Mouse (Mus musculus): ENCODE data around the gene Dusp14. TPM values are rescaled to one million over a fixed set of nuclear protein-coding genes. Genes with fewer than 3 reads are reported as not detected.

The Dusp14 gene
- polyA plus RNA-seq, 1 experiment from 2014 or later, result 11.8 TPM

DNA sequence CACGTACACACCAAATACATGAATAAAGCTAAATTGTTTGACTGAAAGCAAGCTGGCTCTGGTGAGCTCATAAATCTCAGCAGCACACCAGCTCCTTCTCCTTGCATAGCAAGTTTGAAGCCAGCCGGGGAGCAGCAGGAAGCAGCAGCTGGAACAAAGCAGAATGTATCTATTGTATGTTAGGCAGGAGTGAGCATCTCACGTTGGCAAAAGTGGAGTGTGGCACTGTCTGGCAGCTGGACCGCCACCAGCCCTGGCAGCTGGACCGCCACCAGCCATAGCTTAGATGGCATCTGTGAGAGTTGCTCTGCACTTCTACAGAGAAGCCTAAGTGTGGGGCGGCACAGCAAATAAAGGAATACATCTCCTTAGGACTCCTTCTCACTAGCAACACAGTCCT lies 65.1 kb downstream of the Dusp14 start:
- no peaks in the 10 kb centered on the region for H3K27me3 ChIP-seq
- ATAC-seq (ENCODE audit: low FRiP score), result no peak
- WGBS, result 85% methylated on average over 6 of the region's 6 CpGs
- H3K9me3 ChIP-seq (replicated peaks), result no peaks in the 10 kb centered on the region
- H3K4me2 ChIP-seq (replicated peaks), result no peak overlapping the region
- H3K36me3 ChIP-seq, result peaks cover 82% of the 10 kb centered on the region
- H3K4me3 ChIP-seq, result no peak overlapping the region
- H3K4me1 ChIP-seq, result no peaks in the 10 kb centered on the region
- H3K27ac ChIP-seq, result no peak overlapping the region
- H3K9ac ChIP-seq, result no peak overlapping the region

DNA sequence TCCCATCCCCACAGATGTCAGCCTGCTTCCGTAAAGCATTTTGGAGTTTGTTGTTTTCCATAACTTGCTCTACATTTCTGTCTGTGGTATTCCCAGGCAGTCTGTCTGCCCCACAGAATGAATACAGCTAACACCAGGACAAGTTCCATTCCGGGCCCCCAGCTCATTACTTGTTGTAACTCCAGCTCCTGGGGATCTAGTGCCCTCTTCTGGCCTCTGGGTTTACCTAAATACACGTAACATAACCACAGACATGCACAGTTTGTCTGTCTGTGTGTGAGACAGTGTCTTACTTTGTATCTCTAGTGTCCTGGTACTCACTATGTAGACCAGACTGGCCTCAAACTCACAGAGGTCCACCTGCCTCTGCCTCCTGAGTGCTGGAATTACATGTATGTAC lies 67.8 kb downstream of the Dusp14 start:
- ATAC-seq (ENCODE audit: low FRiP score), result no peak
- H3K4me1 ChIP-seq, result no peaks in the 10 kb centered on the region
- no peak overlapping the region for H3K9ac ChIP-seq
- 89% methylated on average over 3 of the region's 3 CpGs for WGBS
- H3K9me3 ChIP-seq (replicated peaks), result no peaks in the 10 kb centered on the region
- H3K27me3 ChIP-seq, result no peaks in the 10 kb centered on the region
- peaks cover 94% of the 10 kb centered on the region for H3K36me3 ChIP-seq
- H3K4me2 ChIP-seq (replicated peaks), result no peak overlapping the region
- H3K4me3 ChIP-seq, result no peak overlapping the region
- no peak overlapping the region for H3K27ac ChIP-seq

GRCm38 (mm10) chr11:83999411-83999915 lies 69.6 kb downstream of the Dusp14 start:
- no peak overlapping the region for H3K27ac ChIP-seq
- H3K9ac ChIP-seq, result no peak overlapping the region
- no peaks in the 10 kb centered on the region for H3K4me1 ChIP-seq
- H3K9me3 ChIP-seq (replicated peaks), result no peaks in the 10 kb centered on the region
- no peak overlapping the region for H3K4me3 ChIP-seq
- 89% methylated on average over 4 of the region's 4 CpGs for WGBS
- H3K4me2 ChIP-seq (replicated peaks), result no peak overlapping the region
- peaks cover 94% of the 10 kb centered on the region for H3K36me3 ChIP-seq
- H3K27me3 ChIP-seq, result no peaks in the 10 kb centered on the region
- no peak for ATAC-seq (ENCODE audit: low FRiP score)

GRCm38 (mm10) chr11:83998993-83999392 lies 70.1 kb downstream of the Dusp14 start:
- H3K4me2 ChIP-seq (replicated peaks), result no peak overlapping the region
- H3K27ac ChIP-seq, result 0 out of 2 replicates have a peak overlapping the region, but pooled peaks have one; percentile 12
- H3K9ac ChIP-seq, result no peak overlapping the region
- ATAC-seq (ENCODE audit: low FRiP score), result no peak
- WGBS, result 83% methylated on average over 3 of the region's 3 CpGs
- H3K4me1 ChIP-seq, result no peaks in the 10 kb centered on the region
- H3K36me3 ChIP-seq, result peaks cover 94% of the 10 kb centered on the region
- no peak overlapping the region for H3K4me3 ChIP-seq
- H3K9me3 ChIP-seq (replicated peaks), result no peaks in the 10 kb centered on the region
- no peaks in the 10 kb centered on the region for H3K27me3 ChIP-seq

Other genes starting within 250 kb of the Dusp14 start
- 0.09 TPM in 1 of 2 replicates, not detected in the other for gene Hnf1b, start 219.2 kb downstream of the Dusp14 start, polyA plus RNA-seq (2016; fragmentation: Nextera tagmentation; extraction: Ambion mirVana)
- 33.8 and 34.0 TPM in 2 replicates for gene Ddx52, start 127.2 kb downstream of the Dusp14 start, polyA plus RNA-seq (2016; fragmentation: Nextera tagmentation; extraction: Ambion mirVana)
- 29.2 and 31.1 TPM in 2 replicates for gene Synrg, start 104.8 kb downstream of the Dusp14 start, polyA plus RNA-seq (2016; fragmentation: Nextera tagmentation; extraction: Ambion mirVana)
- gene Tada2a, start 60.3 kb upstream of the Dusp14 start, polyA plus RNA-seq (2016; fragmentation: Nextera tagmentation; extraction: Ambion mirVana), result 32.7 and 33.3 TPM in 2 replicates
- 31.6 and 43.3 TPM in 2 replicates for gene Acaca, start 60.4 kb upstream of the Dusp14 start, polyA plus RNA-seq (2016; fragmentation: Nextera tagmentation; extraction: Ambion mirVana)
- gene Gm11437, start 98.2 kb upstream of the Dusp14 start, polyA plus RNA-seq (2016; fragmentation: Nextera tagmentation; extraction: Ambion mirVana), result 0.25 TPM in 1 of 2 replicates, not detected in the other

Measured in hindbrain, embryonic 12.5 days (tissue).